In the genomic region with DNA sequence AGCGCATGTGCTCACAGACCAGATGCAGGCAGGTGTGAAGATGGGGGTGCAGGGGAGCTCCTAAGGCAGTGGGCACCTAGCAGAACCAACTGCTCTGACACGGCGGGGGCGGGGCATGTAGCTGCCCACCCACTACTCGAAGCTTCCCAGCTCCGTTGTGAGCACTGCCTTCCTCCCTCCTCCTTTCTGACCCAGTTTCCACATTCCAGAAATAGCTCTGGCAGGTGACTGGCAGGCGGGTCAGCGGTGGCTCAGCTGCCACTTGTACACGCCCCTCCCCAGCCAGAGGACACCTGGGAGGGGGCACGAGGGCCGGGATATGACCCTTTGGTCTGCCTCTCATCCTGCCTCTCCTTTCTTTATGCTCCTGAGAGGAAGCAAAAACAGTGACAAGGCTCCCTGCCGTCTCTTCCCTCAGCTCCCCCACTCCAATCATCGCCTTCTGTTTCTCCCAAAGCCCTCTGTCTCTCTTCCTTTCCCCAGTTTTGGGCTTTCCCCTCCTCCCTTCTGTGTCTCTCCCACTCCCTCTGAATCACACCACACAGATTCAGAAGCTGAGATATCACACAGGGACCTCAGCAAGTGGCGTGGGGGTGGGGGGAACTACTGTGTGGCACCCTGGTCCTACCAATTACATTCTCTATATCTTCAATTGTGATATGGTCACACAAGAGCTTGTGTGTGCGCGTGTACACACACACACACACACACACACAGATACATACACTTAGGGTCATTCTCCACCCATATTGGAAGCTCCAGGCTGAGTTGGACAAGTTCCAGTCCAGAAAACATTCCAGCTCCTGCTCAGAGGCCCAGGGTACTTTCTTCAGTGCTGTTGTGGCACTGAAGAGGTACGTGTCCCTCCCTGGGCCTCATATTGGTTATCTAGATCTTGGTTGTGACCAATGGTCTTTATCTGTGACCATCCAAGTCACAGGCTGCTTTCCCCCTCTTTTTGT, we compare ENCODE assay signal across 8 mouse cellular contexts. TPM values are rescaled to one million over a fixed set of nuclear protein-coding genes. Genes with fewer than 3 reads are reported as not detected.
DNase-seq lines count a peak whose midpoint lies in the region; ATAC-seq lines count a peak whose summit lies in the region.

No protein-coding gene starts in this region.

- DNase-seq in urinary bladder, postnatal 4 days (ENCODE audit: low spot score in 2 of 2), result peak; percentile 32 to 57
- no peak for DNase-seq in urinary bladder, postnatal 10 days (ENCODE audit: low spot score)
- no peak for DNase-seq in intestine, embryonic 14.5 days (ENCODE audit: low spot score)
- peak; percentile 15 for DNase-seq in thymus, postnatal 0 days (ENCODE audit: low spot score)
- no peak for DNase-seq in urinary bladder, adult 18-20 months (ENCODE audit: low spot score in 2 of 2)

- no peak for ATAC-seq in forebrain, embryonic 15.5 days (replicated peaks)
- ATAC-seq in intestine, embryonic 14.5 days (replicated peaks; ENCODE audit: low FRiP score, low TSS enrichment, low read depth), result no peak
- ATAC-seq in limb, embryonic 12.5 days (ENCODE audit: insufficient number of reproducible peaks, insufficient read depth, low FRiP score, low TSS enrichment, low read depth), result 0 out of 2 replicates have a peak, but pooled peaks have one; percentile 11
- 0 out of 2 replicates have a peak, but pooled peaks have one; percentile 22 for ATAC-seq in midbrain, embryonic 15.5 days (replicated peaks)

- no peaks in the 10 kb centered on the region for H3K9me3 ChIP-seq in forebrain, embryonic 15.5 days
- no peaks in the 10 kb centered on the region for H3K9me3 ChIP-seq in intestine, embryonic 14.5 days (ENCODE audit: control insufficient read depth, low read length)
- no peaks in the 10 kb centered on the region for H3K9me3 ChIP-seq in limb, embryonic 12.5 days
- no peaks in the 10 kb centered on the region for H3K9me3 ChIP-seq in midbrain, embryonic 15.5 days

- peak overlapping the region; percentile 85 for H3K27ac ChIP-seq in forebrain, embryonic 15.5 days (replicated peaks)
- H3K27ac ChIP-seq in intestine, embryonic 14.5 days (ENCODE audit: low read depth), result peak overlapping the region; percentile 64; the same call in 1 of the 2 replicates
- peak overlapping the region; percentile 18; the same call in 1 of the 2 replicates for H3K27ac ChIP-seq in limb, embryonic 12.5 days
- peak overlapping the region; percentile 83 for H3K27ac ChIP-seq in midbrain, embryonic 15.5 days

- H3K4me1 ChIP-seq in forebrain, embryonic 15.5 days, result peaks cover 38% of the 10 kb centered on the region
- H3K4me1 ChIP-seq in intestine, embryonic 14.5 days (replicated peaks; ENCODE audit: control insufficient read depth, insufficient read depth, low read length), result peaks cover 34% of the 10 kb centered on the region
- H3K4me1 ChIP-seq in limb, embryonic 12.5 days (replicated peaks), result peaks cover 41% of the 10 kb centered on the region
- H3K4me1 ChIP-seq in midbrain, embryonic 15.5 days, result peaks cover 32% of the 10 kb centered on the region

- H3K4me2 ChIP-seq in forebrain, embryonic 15.5 days (replicated peaks), result peak overlapping the region; percentile 20
- H3K4me2 ChIP-seq in intestine, embryonic 14.5 days (ENCODE audit: low read length), result peak overlapping the region; percentile 46
- peak overlapping the region; percentile 48 for H3K4me2 ChIP-seq in limb, embryonic 12.5 days
- peak overlapping the region; percentile 38 for H3K4me2 ChIP-seq in midbrain, embryonic 15.5 days

- 17% methylated on average over 17 of the region's 17 CpGs for WGBS in forebrain, embryonic 15.5 days
- 20% methylated on average over 17 of the region's 17 CpGs for WGBS in intestine, embryonic 14.5 days
- WGBS in limb, embryonic 12.5 days, result 25% methylated on average over 17 of the region's 17 CpGs
- 23% methylated on average over 17 of the region's 17 CpGs for WGBS in midbrain, embryonic 15.5 days

- H3K9ac ChIP-seq in forebrain, embryonic 15.5 days (replicated peaks), result peak overlapping the region; percentile 25
- peak overlapping the region; percentile 25; the same call in 1 of the 2 replicates for H3K9ac ChIP-seq in intestine, embryonic 14.5 days (ENCODE audit: low read length)
- peak overlapping the region; percentile 27; the same call in 1 of the 2 replicates for H3K9ac ChIP-seq in limb, embryonic 12.5 days (replicated peaks)
- peak overlapping the region; percentile 32 for H3K9ac ChIP-seq in midbrain, embryonic 15.5 days

- no peaks in the 10 kb centered on the region for H3K27me3 ChIP-seq in forebrain, embryonic 15.5 days
- no peaks in the 10 kb centered on the region for H3K27me3 ChIP-seq in intestine, embryonic 14.5 days (replicated peaks; ENCODE audit: control insufficient read depth, insufficient read depth, low read length)
- H3K27me3 ChIP-seq in limb, embryonic 12.5 days, result no peaks in the 10 kb centered on the region
- H3K27me3 ChIP-seq in midbrain, embryonic 15.5 days (replicated peaks), result no peaks in the 10 kb centered on the region

- no peaks in the 10 kb centered on the region for H3K36me3 ChIP-seq in forebrain, embryonic 15.5 days
- 0 out of 2 replicates have a peak, but pooled peaks cover 4% of the 10 kb centered on the region for H3K36me3 ChIP-seq in intestine, embryonic 14.5 days (ENCODE audit: control insufficient read depth, insufficient read depth, low read length)
- H3K36me3 ChIP-seq in limb, embryonic 12.5 days, result 0 out of 2 replicates have a peak, but pooled peaks cover 4% of the 10 kb centered on the region
- H3K36me3 ChIP-seq in midbrain, embryonic 15.5 days (replicated peaks), result no peaks in the 10 kb centered on the region

- no peak overlapping the region for H3K4me3 ChIP-seq in forebrain, embryonic 15.5 days
- H3K4me3 ChIP-seq in intestine, embryonic 14.5 days (ENCODE audit: low read depth, low read length), result peak overlapping the region; percentile 11; the same call in 1 of the 2 replicates
- peak overlapping the region; percentile 19 for H3K4me3 ChIP-seq in limb, embryonic 12.5 days (replicated peaks)
- H3K4me3 ChIP-seq in midbrain, embryonic 15.5 days, result no peak overlapping the region

RNA-seq across cellular contexts. Expression of gene Myl9, which starts 57.6 kb away (rescaled TPM):
- 32.2 and 34.2 TPM in 2 replicates for polyA plus RNA-seq in forebrain, embryonic 15.5 days (2015; fragmentation: Nextera tagmentation; extraction: Ambion mirVana)
- 1,449 and 1,579 TPM in 2 replicates for polyA plus RNA-seq in intestine, embryonic 14.5 days (2014; fragmentation: Nextera tagmentation; extraction: Ambion mirVana)
- 103 and 121 TPM in 2 replicates for polyA plus RNA-seq in limb, embryonic 12.5 days (2016; fragmentation: Nextera tagmentation; extraction: Ambion mirVana)
- 41.2 and 41.6 TPM in 2 replicates for polyA plus RNA-seq in midbrain, embryonic 15.5 days (2015; fragmentation: Nextera tagmentation; extraction: Ambion mirVana)
- 20.6 and 27.1 TPM in 2 replicates for polyA plus RNA-seq in thymus, postnatal 0 days (2015; fragmentation: Nextera tagmentation; extraction: Ambion mirVana)

Comparison
In these comparisons a context has a peak if more than half of its experiments do, and no peak if none do; other contexts are left out.
1. DNase-seq: peak in urinary bladder, postnatal 4 days (2 of 2) and thymus, postnatal 0 days (single experiment); none in urinary bladder, postnatal 10 days (single experiment), intestine, embryonic 14.5 days (single experiment) and urinary bladder, adult 18-20 months (0 of 2).
2. ATAC-seq: peak in limb, embryonic 12.5 days (single experiment) and midbrain, embryonic 15.5 days (single experiment); none in forebrain, embryonic 15.5 days (single experiment) and intestine, embryonic 14.5 days (single experiment).
3. H3K27ac ChIP-seq: peak in every context shown above with its lines; median percentile 85 in forebrain, embryonic 15.5 days; 83 in midbrain, embryonic 15.5 days; 64 in intestine, embryonic 14.5 days; 18 in limb, embryonic 12.5 days.
4. H3K4me3 ChIP-seq: peak in intestine, embryonic 14.5 days (single experiment) and limb, embryonic 12.5 days (single experiment); none in forebrain, embryonic 15.5 days (single experiment) and midbrain, embryonic 15.5 days (single experiment).
5. RNA of gene Myl9, which starts 57.6 kb away (polyA plus RNA-seq): 1,449 to 1,579 TPM in intestine, embryonic 14.5 days; 103 to 121 TPM in limb, embryonic 12.5 days, 41.2 to 41.6 TPM in midbrain, embryonic 15.5 days, 32.2 to 34.2 TPM in forebrain, embryonic 15.5 days and 20.6 to 27.1 TPM in thymus, postnatal 0 days; every median in the first group is over 10 times any median in the second.
6. Peak in every context shown above with its lines, with median percentiles within 50 percentile points of each other: H3K4me2 ChIP-seq and H3K9ac ChIP-seq.